Mouse (Mus musculus) left cerebral cortex, postnatal 25 days (tissue): ENCODE data around the gene Evc. TPM values are rescaled to one million over a fixed set of nuclear protein-coding genes. Genes with fewer than 3 reads are reported as not detected.
A peak's percentile ranks its signal among the peaks of the same experiment; 100 is the strongest.

Experiments used
- DNase-seq, 2 experiments: peaks; one replicate each; pipeline ENCODE4 v3.0.0; 2022; ENCODE audit warnings: low spot score in 2 of 2, mixed read lengths in 1 of 2
- intact Hi-C: fragments of 180-260 bp; cut with DNase I; formaldehyde crosslinking; loops from one replicate; pipeline ENCODE4 v1.15.1; 2025
- total RNA-seq, 2 experiments: library from RNA; stranded (reverse); gene quantifications; 2 replicates each; pipeline ENCODE4 v1.2.3; 2021

The Evc gene
- total RNA-seq, 2 experiments from 2014 or later = 4.6 to 6.3 TPM

DNA sequence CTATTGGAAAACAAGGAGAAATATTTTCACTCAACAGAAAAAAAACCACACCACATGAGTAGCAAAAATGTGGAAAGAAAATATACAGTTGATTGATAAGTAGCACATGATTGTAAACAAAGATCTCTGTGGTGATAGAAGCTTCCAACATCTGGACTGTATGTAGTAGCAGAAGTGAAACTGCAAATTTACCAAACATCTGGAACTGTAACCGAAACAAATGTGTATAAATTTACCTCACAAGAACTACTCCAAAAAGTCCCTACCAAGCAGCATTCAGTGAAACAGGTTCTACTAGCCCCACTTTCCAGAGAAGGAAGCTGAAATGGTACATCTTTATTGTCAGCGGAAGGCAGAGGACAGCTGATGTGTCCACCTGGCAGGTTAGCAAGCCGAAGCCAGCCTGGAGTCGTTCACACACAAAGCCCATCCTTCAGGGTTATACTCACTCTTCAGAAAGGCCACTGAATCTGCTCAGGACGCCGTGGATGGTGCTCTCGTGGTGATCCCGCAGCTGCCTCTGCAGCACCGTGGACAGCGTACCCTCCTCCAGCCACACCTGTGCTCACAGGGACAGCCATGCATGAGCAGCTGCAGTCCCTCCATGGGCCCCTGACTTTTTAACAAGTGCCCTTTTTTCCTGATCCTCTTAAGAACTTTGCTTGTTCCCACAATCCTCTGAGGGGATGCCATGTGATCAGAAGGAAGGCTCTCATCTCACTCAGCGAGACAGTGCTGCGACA is 23.5 kb downstream of the Evc start:
- DNase-seq = no peak
- intact Hi-C loops = no loop called here

GRCm38 (mm10) chr5:37310026-37310425 is 26.7 kb downstream of the Evc start:
- no peak for DNase-seq
- intact Hi-C loops = no loop called here

- DNase-seq = peak in 1 of 2 experiments; percentile 13
- intact Hi-C loops = loop anchor here (1.0 to 10.0 kb wide), 4 partner anchors 56 to 896 kb away; partner anchors contain the start of gene Stk32b
Measured at GRCm38 (mm10) chr5:37298370-37298769, 38.3 kb downstream of the Evc start.

DNA sequence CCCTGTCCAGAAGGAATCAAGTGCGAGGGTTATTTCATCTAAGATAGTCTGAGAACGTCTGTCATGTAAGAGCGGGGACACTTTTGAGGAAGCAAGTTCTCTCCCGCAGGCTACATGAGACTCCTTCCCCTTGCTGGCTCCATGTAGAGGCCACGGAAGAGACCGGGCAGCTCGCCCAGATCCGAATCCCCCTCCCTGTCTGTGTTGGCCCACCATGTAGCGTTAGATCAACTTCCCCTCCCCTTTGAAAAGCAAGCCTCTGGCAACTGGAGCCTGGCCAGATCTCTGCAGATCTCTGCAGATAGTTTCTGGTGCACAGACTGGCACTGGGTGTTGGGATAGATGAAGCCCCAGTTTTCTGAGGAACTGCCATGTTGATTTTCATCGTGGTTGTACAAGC is 40.0 kb downstream of the Evc start:
- no peak for DNase-seq
- intact Hi-C loops = loop anchor here (10.0 kb wide), 2 partner anchors 798 to 898 kb away; no protein-coding TSS in a partner anchor

GRCm38 (mm10) chr5:37290983-37291382 is 45.7 kb downstream of the Evc start:
- DNase-seq = peak in 1 of 2 experiments; percentile 21
- intact Hi-C loops = loop anchor here (10.0 kb wide), 2 partner anchors 804 to 904 kb away; no protein-coding TSS in a partner anchor

- DNase-seq = peak; percentile 75 to 76
- intact Hi-C loops = loop anchor here (2.0 to 5.0 kb wide), 2 partner anchors 44 to 127 kb away; no protein-coding TSS in a partner anchor
Measured at GRCm38 (mm10) chr5:37289236-37289635, 47.5 kb downstream of the Evc start.

GRCm38 (mm10) chr5:37288374-37288773 is 48.3 kb downstream of the Evc start:
- DNase-seq = peak; percentile 57 to 78
- intact Hi-C loops = loop anchor here (2.0 to 5.0 kb wide), 2 partner anchors 44 to 126 kb away; no protein-coding TSS in a partner anchor

DNA sequence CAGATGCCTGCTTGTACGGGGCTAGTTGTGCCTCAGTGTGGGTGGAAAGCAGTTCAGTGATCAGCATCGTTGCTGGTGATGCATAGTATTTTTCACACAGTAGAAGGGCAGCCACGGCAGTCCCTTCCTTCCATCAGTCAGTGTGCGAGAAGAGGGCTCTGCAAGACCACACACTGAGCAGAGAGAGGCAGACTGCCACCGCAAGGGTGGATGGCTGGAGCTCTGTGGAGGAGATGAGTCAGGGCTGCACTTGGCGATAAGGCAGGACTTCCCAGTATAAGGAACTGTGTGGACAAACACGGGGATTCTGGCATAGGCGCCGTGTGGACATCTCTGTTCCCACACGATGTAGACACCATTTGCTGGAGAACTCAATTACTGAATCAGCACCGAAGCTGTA is 55.7 kb downstream of the Evc start:
- intact Hi-C loops = no loop called here
- DNase-seq = peak in 1 of 2 experiments; percentile 54

DNA sequence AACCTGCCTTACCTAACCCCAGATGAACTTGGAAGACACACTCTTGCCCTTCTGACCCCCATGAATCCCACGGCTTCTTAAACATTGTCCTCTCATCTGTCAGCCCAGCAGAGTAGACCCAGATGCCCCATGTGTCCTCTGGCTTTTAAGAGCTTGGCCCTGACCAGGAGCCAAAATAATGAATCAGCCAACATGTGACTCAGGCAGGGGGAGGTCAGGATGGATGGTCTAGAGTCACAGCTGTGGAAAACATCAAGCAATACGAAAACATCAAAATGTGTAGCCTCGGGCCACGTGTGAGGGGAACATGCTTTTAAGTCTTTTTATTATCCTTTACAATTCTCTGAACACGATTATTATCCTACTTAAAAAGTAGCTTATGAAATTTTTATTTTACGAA is 72.9 kb downstream of the Evc start:
- intact Hi-C loops = no loop called here

GRCm38 (mm10) chr5:37261734-37262133 is 75.0 kb downstream of the Evc start:
- DNase-seq = no peak
- intact Hi-C loops = no loop called here

More for the DNA sequence above, 72.9 kb downstream of the Evc start:
- no peak for DNase-seq

- DNase-seq = no peak
Measured at GRCm38 (mm10) chr5:37257243-37257642, 79.5 kb downstream of the Evc start.

GRCm38 (mm10) chr5:37256823-37257222 is 79.9 kb downstream of the Evc start:
- DNase-seq = no peak
- intact Hi-C loops = no loop called here

More at GRCm38 (mm10) chr5:37257243-37257642, 79.5 kb downstream of the Evc start:
- intact Hi-C loops = no loop called here

- intact Hi-C loops = no loop called here
- peak in 1 of 2 experiments; percentile 55 for DNase-seq
Measured at GRCm38 (mm10) chr5:37254523-37254922, 82.2 kb downstream of the Evc start.

- peak; percentile 50 to 86 for DNase-seq
- intact Hi-C loops = no loop called here
Measured at GRCm38 (mm10) chr5:37252101-37252804, 84.4 kb downstream of the Evc start.

DNA sequence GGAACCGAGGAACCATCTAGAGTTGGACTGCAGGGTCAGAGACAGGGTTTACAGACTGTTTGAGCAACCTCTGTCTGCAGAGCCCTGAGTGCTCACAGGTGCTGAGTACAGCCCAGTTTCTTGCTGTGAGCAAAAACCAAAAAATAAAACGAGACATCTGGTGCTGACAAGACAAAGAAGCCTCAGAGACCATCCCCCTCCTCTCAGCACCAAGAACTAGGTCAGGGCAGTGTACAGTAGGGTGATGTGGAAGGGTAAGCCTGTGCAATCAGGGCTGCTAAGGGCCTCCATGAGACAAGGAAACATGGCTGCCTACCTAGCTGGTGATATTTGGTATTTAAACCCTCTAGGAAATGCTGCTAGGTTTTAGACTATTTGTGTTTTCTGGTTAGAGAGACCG is 85.1 kb downstream of the Evc start:
- intact Hi-C loops = no loop called here
- no peak for DNase-seq

DNA sequence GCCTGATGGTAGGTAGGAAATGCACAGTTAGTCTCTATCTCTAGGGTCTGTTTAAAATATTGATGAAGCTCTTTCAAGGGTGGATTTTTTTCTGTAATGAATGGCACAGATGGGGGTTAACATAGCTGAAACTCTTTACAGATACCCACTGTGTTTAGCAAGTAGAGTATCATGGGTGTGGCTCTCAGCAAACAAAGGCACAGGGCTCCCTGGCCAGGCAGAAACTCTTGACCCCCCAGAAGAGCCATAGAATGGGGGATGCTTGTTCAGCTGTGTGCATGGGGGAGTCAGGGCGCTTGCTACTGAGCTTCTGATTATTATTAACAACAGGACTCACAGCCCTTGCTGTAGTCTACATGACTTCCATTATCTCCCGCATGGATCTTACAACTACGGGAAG is 87.8 kb downstream of the Evc start:
- no peak for DNase-seq
- intact Hi-C loops = no loop called here

DNA sequence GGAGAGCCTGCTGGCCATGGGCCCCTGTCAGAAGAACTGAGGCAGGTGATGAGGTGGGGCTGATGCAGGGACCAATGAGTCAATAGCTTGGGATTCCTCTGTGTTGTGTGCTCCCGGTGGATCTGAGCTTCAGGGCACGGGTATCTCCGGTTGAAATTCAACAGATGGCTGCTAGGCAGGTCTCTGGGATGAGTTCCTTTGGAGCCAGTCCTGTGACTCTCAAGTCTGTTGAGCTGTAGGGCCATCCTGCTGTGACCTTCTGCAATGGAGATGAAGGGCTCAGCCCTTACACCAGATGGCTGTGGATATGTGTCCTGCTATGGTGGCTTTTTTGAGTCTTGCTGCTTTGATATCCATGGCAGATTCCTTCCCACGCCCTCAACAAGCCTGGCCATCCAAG is 89.2 kb downstream of the Evc start:
- intact Hi-C loops = no loop called here
- no peak for DNase-seq

GRCm38 (mm10) chr5:37246138-37246910 is 90.4 kb downstream of the Evc start:
- no peak for DNase-seq
- intact Hi-C loops = no loop called here

- DNase-seq = peak; percentile 79 to 88
- intact Hi-C loops = loop anchor here (2.0 kb wide), 2 partner anchors 43 to 69 kb away; no protein-coding TSS in a partner anchor
Measured at GRCm38 (mm10) chr5:37245651-37246050, 91.0 kb downstream of the Evc start.
